ENCODE assay signal across 11 mouse cellular contexts in genomic region chr8:121200979-121201378, GRCm38 (mm10).
DNase-seq lines count a peak whose midpoint lies in the region; ATAC-seq and TF ChIP-seq lines count a peak whose summit lies in the region.
"Had no signal": no experiment of that assay in that cellular context is flagged by ENCODE, and none has a peak within 500 bp of the region (broad histone marks: within the 10 kb centered on the region; RNA-seq: fewer than 3 reads in every experiment).

No protein-coding gene starts in this region.

- H3K4me3 ChIP-seq in intestine, embryonic 15.5 days (replicated peaks): no peak overlapping the region
- no peak overlapping the region for H3K4me3 ChIP-seq in intestine, postnatal 0 days (ENCODE audit: low read depth, low read length)
- H3K4me3 ChIP-seq in heart, embryonic 15.5 days: no peak overlapping the region
- H3K4me3 ChIP-seq in midbrain, embryonic 11.5 days (ENCODE audit: low read depth, low read length): no peak overlapping the region
- H3K4me3 ChIP-seq: erythroblast, embryonic 14.5 days; myocyte had no signal

- no peak overlapping the region for H3K27ac ChIP-seq in intestine, embryonic 15.5 days
- H3K27ac ChIP-seq in intestine, postnatal 0 days (ENCODE audit: low read depth, low read length): no peak overlapping the region
- H3K27ac ChIP-seq in heart, embryonic 15.5 days: 0 out of 2 replicates have a peak overlapping the region, but pooled peaks have one; percentile 5
- H3K27ac ChIP-seq in midbrain, embryonic 11.5 days (ENCODE audit: low read depth, low read length): no peak overlapping the region
- H3K27ac ChIP-seq: liver, embryonic 14.5 days had no signal

- DNase-seq in kidney, postnatal 14 days: peak; percentile 68
- DNase-seq in mesoderm, embryonic 11.5 days (ENCODE audit: low read depth, low spot score): peak; percentile 51
- no peak for DNase-seq in midbrain, embryonic 11.5 days (ENCODE audit: low spot score, missing footprints)
- no peak for DNase-seq in layer of hippocampus, adult 9-10 months (ENCODE audit: low spot score)
- no peak for DNase-seq in urinary bladder, postnatal 36 days (ENCODE audit: low spot score in 2 of 2)

- no peaks in the 10 kb centered on the region for H3K36me3 ChIP-seq in intestine, embryonic 15.5 days
- no peaks in the 10 kb centered on the region for H3K36me3 ChIP-seq in intestine, postnatal 0 days (ENCODE audit: control insufficient read depth, insufficient read depth)
- H3K36me3 ChIP-seq in heart, embryonic 15.5 days: no peaks in the 10 kb centered on the region
- H3K36me3 ChIP-seq in midbrain, embryonic 11.5 days (ENCODE audit: control insufficient read depth, insufficient read depth, low read length): no peaks in the 10 kb centered on the region

- no peak for TF ChIP-seq CTCF in intestine, postnatal 0 days (IDR thresholded peaks at IDR 0.05; ENCODE audit: low read depth)

- WGBS in intestine, embryonic 15.5 days: 60% methylated on average over 3 of the region's 3 CpGs
- WGBS in intestine, postnatal 0 days: 56% methylated on average over 3 of the region's 3 CpGs
- WGBS in heart, embryonic 15.5 days: 25% methylated on average over 3 of the region's 3 CpGs
- WGBS in midbrain, embryonic 11.5 days: 56% methylated on average over 3 of the region's 3 CpGs

- H3K9ac ChIP-seq in intestine, embryonic 15.5 days: no peak overlapping the region
- H3K9ac ChIP-seq in intestine, postnatal 0 days (ENCODE audit: low read depth, low read length): no peak overlapping the region
- H3K9ac ChIP-seq in heart, embryonic 15.5 days: no peak overlapping the region
- H3K9ac ChIP-seq in midbrain, embryonic 11.5 days (ENCODE audit: low read length): no peak overlapping the region; the same call in 1 of the 2 replicates
- H3K9ac ChIP-seq: liver, embryonic 14.5 days had no signal

- H3K9me3 ChIP-seq in intestine, embryonic 15.5 days: no peaks in the 10 kb centered on the region
- no peaks in the 10 kb centered on the region for H3K9me3 ChIP-seq in intestine, postnatal 0 days (ENCODE audit: control insufficient read depth)
- H3K9me3 ChIP-seq in heart, embryonic 15.5 days (replicated peaks): no peaks in the 10 kb centered on the region
- H3K9me3 ChIP-seq in midbrain, embryonic 11.5 days (ENCODE audit: control insufficient read depth, low read length): no peaks in the 10 kb centered on the region

- no peaks in the 10 kb centered on the region for H3K27me3 ChIP-seq in intestine, embryonic 15.5 days (replicated peaks)
- H3K27me3 ChIP-seq in intestine, postnatal 0 days (replicated peaks; ENCODE audit: control insufficient read depth, insufficient read depth, low read length): no peaks in the 10 kb centered on the region
- 0 out of 2 replicates have a peak, but pooled peaks cover 12% of the 10 kb centered on the region for H3K27me3 ChIP-seq in heart, embryonic 15.5 days
- H3K27me3 ChIP-seq in midbrain, embryonic 11.5 days (ENCODE audit: control insufficient read depth, insufficient read depth, low read length): no peaks in the 10 kb centered on the region

- H3K4me2 ChIP-seq in intestine, embryonic 15.5 days (replicated peaks): no peak overlapping the region
- no peak overlapping the region for H3K4me2 ChIP-seq in intestine, postnatal 0 days (replicated peaks; ENCODE audit: low read depth)
- no peak overlapping the region for H3K4me2 ChIP-seq in heart, embryonic 15.5 days
- H3K4me2 ChIP-seq in midbrain, embryonic 11.5 days: no peak overlapping the region

- peak; percentile 39; the same call in 1 of the 2 replicates for ATAC-seq in intestine, embryonic 15.5 days
- ATAC-seq in intestine, postnatal 0 days: no peak
- ATAC-seq in heart, embryonic 15.5 days (replicated peaks; ENCODE audit: insufficient number of reproducible peaks, insufficient read depth, low FRiP score, low read depth): peak; percentile 76
- no peak for ATAC-seq in midbrain, embryonic 11.5 days (ENCODE audit: low FRiP score)

- H3K4me1 ChIP-seq in intestine, embryonic 15.5 days (replicated peaks): peaks cover 14% of the 10 kb centered on the region; the same call in 1 of the 2 replicates
- no peaks in the 10 kb centered on the region for H3K4me1 ChIP-seq in intestine, postnatal 0 days (replicated peaks; ENCODE audit: control insufficient read depth, insufficient read depth, low read length)
- H3K4me1 ChIP-seq in heart, embryonic 15.5 days (replicated peaks): peaks cover 8% of the 10 kb centered on the region
- H3K4me1 ChIP-seq in midbrain, embryonic 11.5 days (ENCODE audit: control insufficient read depth, insufficient read depth, low read length): no peaks in the 10 kb centered on the region; the same call in 1 of the 2 replicates

Comparison
In these comparisons a context has a peak if more than half of its experiments do, and no peak if none do; other contexts are left out.
1. ATAC-seq: peak in intestine, embryonic 15.5 days (single experiment) and heart, embryonic 15.5 days (single experiment); none in intestine, postnatal 0 days (single experiment) and midbrain, embryonic 11.5 days (single experiment).
2. DNase-seq: peak in kidney, postnatal 14 days (single experiment) and mesoderm, embryonic 11.5 days (single experiment); none in midbrain, embryonic 11.5 days (single experiment), layer of hippocampus, adult 9-10 months (single experiment) and urinary bladder, postnatal 36 days (0 of 2).